Mouse (Mus musculus) heart, embryonic 11.5 days (tissue): ENCODE measurements around the gene Rgs13. TPM values are rescaled to one million over a fixed set of nuclear protein-coding genes. Genes with fewer than 3 reads are reported as not detected.

Experiments used
- ATAC-seq: fragments of 200-750 bp; cut with Nextera tagmentation; replicated peaks from 2 replicates; pipeline ENCODE4 v1.8.0; 2017; ENCODE audit warnings: moderate library complexity; ENCODE audit not compliant: insufficient number of reproducible peaks, low FRiP score, low TSS enrichment
- H3K27ac ChIP-seq: fragments of 300-500 bp; sonication (generic); 2 replicates; pipeline ENCODE4 v1.5.1; 2014; ENCODE audit warnings: mild to moderate bottlenecking, low read depth, low read length
- H3K27me3 ChIP-seq: fragments of 300-500 bp; sonication (generic); 2 replicates; pipeline ENCODE4 v1.6.1; 2014; ENCODE audit warnings: mild to moderate bottlenecking, low read length, mixed read lengths; ENCODE audit not compliant: control insufficient read depth, insufficient read depth
- H3K36me3 ChIP-seq: fragments of 300-500 bp; sonication (generic); 2 replicates; pipeline ENCODE4 v1.6.1; 2014; ENCODE audit warnings: mild to moderate bottlenecking, low read length, moderate library complexity, mixed read lengths; ENCODE audit not compliant: control insufficient read depth, insufficient read depth
- H3K4me1 ChIP-seq: fragments of 300-500 bp; sonication (generic); 2 replicates; pipeline ENCODE4 v1.6.1; 2014; ENCODE audit warnings: low read length; ENCODE audit not compliant: control insufficient read depth, insufficient read depth
- H3K4me2 ChIP-seq: fragments of 300-500 bp; sonication (generic); 2 replicates; pipeline ENCODE4 v1.6.1; 2014; ENCODE audit warnings: mild to moderate bottlenecking, moderate library complexity
- H3K4me3 ChIP-seq: fragments of 300-500 bp; sonication (generic); 2 replicates; pipeline ENCODE4 v1.5.1; 2014; ENCODE audit warnings: low read depth, low read length
- H3K9ac ChIP-seq: fragments of 300-500 bp; sonication (generic); 2 replicates; pipeline ENCODE4 v1.6.1; 2014; ENCODE audit warnings: mild to moderate bottlenecking, low read depth, low read length, moderate library complexity
- H3K9me3 ChIP-seq: fragments of 300-500 bp; sonication (generic); replicated peaks from 2 replicates; pipeline ENCODE4 v1.6.1; 2016; ENCODE audit warnings: low read length; ENCODE audit not compliant: control insufficient read depth
- WGBS: fragments of 180-500 bp; shearing (Covaris S2); extraction: QIAGEN DNeasy Blood & Tissue Kit; methylation state at CpG from one replicate; pipeline ENCODE4 v1.1.7; 2014; ENCODE audit not compliant: insufficient replicate concordance; 5-methylcytosine and 5-hydroxymethylcytosine counted together
- polyA plus RNA-seq: library from polyadenylated mRNA; unstranded; fragments of >200 nt; fragmentation: Nextera tagmentation; extraction: Ambion mirVana; gene quantifications from 2 replicates; pipeline ENCODE4 v1.2.1, GENCODE M21; 2014

Gene Rgs13
- polyA plus RNA-seq, 1 experiment from 2014 or later, result not detected

DNA sequence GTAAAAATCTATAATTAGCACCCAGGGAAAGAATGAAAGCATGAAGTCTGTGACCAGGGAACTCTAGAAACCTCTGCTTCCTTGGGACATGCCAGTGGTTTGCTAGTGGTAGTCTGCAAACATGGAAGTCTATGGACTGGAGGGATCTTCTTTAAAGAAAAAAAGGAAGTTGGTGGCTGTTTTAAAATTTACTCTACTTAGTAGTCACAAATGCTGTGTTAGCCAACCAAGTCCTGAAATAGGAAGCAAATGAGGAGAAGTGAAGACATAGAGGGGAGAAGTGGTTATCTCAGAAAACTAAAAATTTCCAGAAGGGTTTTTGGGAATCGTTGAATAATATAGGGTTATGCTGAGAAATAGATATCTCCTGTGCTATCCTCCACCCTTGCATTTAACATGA lies 37.3 kb downstream of the Rgs13 start:
- WGBS, result 83% methylated on average over 1 of the region's 1 CpGs
- no peak overlapping the region for H3K9ac ChIP-seq
- no peak for ATAC-seq
- H3K4me3 ChIP-seq, result no peak overlapping the region
- H3K4me1 ChIP-seq, result no peaks in the 10 kb centered on the region
- no peaks in the 10 kb centered on the region for H3K36me3 ChIP-seq
- H3K27ac ChIP-seq, result no peak overlapping the region
- no peak overlapping the region for H3K4me2 ChIP-seq
- H3K9me3 ChIP-seq, result no peaks in the 10 kb centered on the region
- H3K27me3 ChIP-seq, result no peaks in the 10 kb centered on the region

DNA sequence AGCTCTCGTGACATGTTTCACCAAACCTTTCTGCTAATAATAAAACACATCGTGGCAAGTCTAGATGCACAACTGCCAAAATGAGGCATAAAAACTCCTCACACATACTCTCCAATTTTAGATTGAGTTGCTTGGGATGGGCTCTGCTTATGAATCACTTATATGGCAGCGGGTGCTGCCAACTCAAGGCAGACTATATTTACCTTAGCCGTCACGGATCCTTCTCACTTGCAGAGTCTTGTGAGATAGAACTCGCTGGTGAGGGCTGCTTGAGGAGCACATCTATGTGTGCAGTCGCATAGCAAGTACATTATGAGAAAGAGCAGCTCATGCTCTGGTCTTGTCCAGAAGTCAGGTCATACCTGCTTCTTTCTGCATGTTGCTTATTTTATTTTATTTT lies 49.2 kb downstream of the Rgs13 start:
- 72% methylated on average over 7 of the region's 7 CpGs for WGBS
- H3K27me3 ChIP-seq, result no peaks in the 10 kb centered on the region
- H3K4me2 ChIP-seq, result no peak overlapping the region
- H3K9ac ChIP-seq, result no peak overlapping the region
- H3K4me1 ChIP-seq, result no peaks in the 10 kb centered on the region
- H3K27ac ChIP-seq, result no peak overlapping the region
- no peak for ATAC-seq
- no peaks in the 10 kb centered on the region for H3K36me3 ChIP-seq
- H3K9me3 ChIP-seq, result no peaks in the 10 kb centered on the region
- H3K4me3 ChIP-seq, result no peak overlapping the region

DNA sequence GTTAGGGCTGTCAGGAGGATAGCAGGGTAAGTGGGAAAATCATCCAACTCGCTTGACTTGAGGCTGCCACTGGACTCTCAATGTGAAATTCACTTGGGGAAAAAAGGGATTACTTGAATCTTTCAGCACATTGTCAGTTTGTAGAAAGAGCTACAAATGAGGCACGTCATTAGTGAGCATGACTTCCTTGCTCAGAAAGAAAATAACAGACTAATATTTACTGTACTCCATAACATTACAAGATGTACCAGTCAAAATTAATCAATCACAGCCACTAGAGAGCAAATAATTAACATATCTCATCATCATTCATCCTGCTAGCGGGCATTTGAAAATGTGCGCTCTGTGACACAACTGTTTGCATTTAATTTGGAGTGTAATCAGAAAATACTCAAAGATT lies 57.1 kb downstream of the Rgs13 start:
- H3K36me3 ChIP-seq, result no peaks in the 10 kb centered on the region
- no peak overlapping the region for H3K4me3 ChIP-seq
- ATAC-seq, result no peak
- no peak overlapping the region for H3K9ac ChIP-seq
- no peak overlapping the region for H3K4me2 ChIP-seq
- WGBS, result 74% methylated on average over 4 of the region's 4 CpGs
- H3K27ac ChIP-seq, result no peak overlapping the region
- H3K27me3 ChIP-seq, result no peaks in the 10 kb centered on the region
- no peaks in the 10 kb centered on the region for H3K9me3 ChIP-seq
- no peaks in the 10 kb centered on the region for H3K4me1 ChIP-seq

DNA sequence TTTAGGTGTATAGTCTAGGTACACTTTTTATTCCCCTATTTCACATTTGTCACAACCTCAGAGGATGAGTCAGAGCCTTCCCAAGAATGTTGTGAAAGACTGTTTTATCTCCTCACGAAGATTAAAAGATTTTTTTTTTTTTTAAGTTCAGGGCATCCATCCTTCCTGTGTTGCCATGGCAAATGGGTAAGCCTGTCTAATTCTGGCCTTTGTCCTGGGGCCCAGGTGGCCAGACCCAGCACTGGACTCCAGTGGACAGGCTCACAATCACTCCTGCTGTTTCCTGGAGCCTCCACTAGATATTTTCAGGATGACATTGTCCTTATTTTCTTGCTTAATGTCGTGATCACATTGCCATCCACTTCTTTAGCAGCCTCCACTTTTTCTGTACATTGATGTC lies 57.7 kb downstream of the Rgs13 start:
- Histone ChIP-seq H3K4me1 (no peaks in the 10 kb centered on the region), H3K4me3 (no peak overlapping the region), H3K4me2 (no peak overlapping the region), H3K9ac (no peak overlapping the region), H3K36me3 (no peaks in the 10 kb centered on the region), H3K27me3 (no peaks in the 10 kb centered on the region), H3K9me3 (no peaks in the 10 kb centered on the region), H3K27ac (no peak overlapping the region)
- no peak for ATAC-seq
- 60% methylated on average over 2 of the region's 2 CpGs for WGBS

DNA sequence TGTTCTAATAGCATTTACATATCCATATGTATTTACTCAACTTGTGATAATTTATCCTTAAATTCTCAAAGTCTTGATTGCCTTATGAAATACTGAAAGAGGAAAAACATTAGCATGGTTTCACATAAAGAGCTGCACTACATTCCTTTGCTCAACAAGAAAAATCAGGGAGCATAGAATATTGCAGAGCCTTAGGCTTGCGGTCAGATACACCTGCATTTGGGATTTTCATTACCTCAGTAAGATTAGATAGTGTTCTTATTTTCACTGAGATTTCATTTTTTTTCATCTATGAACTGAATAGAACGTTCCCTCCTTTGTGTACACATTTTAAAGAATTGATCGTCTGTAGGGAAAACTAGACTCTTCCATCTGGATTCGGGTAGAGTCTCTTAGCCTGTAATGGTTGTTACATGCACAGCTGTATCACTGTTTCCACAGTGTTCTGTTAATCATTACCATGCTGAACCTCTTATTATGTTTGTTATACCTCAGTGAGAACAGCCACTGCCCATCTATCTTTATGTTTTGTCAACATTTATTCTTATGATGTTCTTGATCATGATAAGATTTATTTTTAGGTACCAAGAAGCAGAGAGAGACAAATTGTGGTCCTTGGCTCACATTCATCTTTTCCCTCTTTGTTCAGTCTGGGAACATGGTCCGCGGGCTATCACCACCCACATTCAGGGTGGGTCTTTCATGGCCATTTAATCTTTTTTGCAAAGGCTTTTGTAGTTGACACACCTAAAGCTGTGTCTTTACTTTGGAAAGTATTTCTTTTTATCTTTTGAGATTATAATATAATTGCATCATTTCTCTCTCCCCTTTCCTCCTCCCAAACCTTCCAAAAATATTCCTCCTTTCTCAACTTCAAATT lies 61.1 kb downstream of the Rgs13 start:
- Histone ChIP-seq H3K4me3 (no peak overlapping the region), H3K4me1 (no peaks in the 10 kb centered on the region), H3K27me3 (no peaks in the 10 kb centered on the region), H3K4me2 (no peak overlapping the region), H3K9ac (no peak overlapping the region), H3K27ac (no peak overlapping the region), H3K36me3 (no peaks in the 10 kb centered on the region), H3K9me3 (no peaks in the 10 kb centered on the region)
- whole genome bisulfite sequencing, result 87% methylated on average over 6 of the region's 6 CpGs
- no peak for ATAC-seq

DNA sequence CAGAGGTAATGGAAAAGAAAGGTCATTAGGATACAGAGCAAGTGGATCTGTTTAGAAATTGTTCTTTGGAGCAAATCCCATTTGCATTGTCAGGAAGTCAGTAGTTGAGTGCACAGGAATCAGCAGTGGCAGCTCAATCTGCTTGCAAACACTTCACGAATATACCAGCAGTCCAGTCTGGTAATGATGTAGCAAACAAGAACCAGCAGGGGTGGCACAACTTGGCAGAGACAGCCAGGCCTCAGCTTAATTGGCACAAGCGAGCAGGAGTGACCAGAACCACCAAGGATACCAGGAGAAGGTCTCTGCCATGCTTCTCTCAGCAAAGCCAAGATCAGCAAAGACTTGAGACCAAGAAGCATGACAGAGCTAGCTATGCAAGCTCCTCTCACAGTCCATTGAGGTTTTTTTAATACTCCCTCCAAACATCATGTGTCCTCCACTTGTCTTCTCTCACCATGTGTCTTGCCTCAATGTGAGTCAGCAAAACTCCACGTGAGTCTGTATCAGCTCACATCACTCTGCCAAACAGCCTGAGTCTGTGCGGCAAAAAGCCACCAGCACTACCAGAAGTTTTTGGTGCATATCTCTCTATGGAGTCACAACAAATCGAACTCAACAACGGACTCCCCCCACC lies 63.6 kb downstream of the Rgs13 start:
- Histone ChIP-seq H3K9me3 (no peaks in the 10 kb centered on the region), H3K4me2 (no peak overlapping the region)
- WGBS, result 73% methylated on average over 6 of the region's 6 CpGs

DNA sequence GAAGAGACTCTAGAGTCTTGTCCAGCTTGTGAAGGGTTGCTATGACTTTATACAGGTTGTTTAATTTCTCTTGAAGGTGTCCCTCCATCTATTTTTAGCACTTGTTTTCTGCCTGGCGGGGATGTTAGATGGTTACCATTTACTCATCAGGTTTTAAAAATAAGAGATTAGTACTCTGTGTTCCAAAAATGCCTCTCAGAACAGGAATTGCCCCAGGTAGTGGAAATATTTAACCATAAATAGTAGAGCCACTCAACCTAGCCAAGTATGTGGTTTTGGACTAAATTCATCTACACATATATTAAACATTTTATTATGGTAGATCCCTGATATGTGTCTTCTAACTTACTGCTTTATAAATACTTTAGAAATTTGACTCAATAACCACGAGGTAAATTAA lies 64.2 kb downstream of the Rgs13 start:
- no peak overlapping the region for H3K27ac ChIP-seq
- no peaks in the 10 kb centered on the region for H3K9me3 ChIP-seq
- WGBS, result 71% methylated on average over 2 of the region's 2 CpGs
- no peaks in the 10 kb centered on the region for H3K27me3 ChIP-seq
- no peak overlapping the region for H3K9ac ChIP-seq
- no peak overlapping the region for H3K4me3 ChIP-seq
- no peaks in the 10 kb centered on the region for H3K36me3 ChIP-seq
- no peaks in the 10 kb centered on the region for H3K4me1 ChIP-seq
- no peak for ATAC-seq
- H3K4me2 ChIP-seq, result no peak overlapping the region

More for the DNA sequence above, 63.6 kb downstream of the Rgs13 start:
- ATAC-seq, result no peak
- Histone ChIP-seq H3K27me3 (no peaks in the 10 kb centered on the region), H3K27ac (no peak overlapping the region), H3K9ac (no peak overlapping the region), H3K36me3 (no peaks in the 10 kb centered on the region), H3K4me3 (no peak overlapping the region), H3K4me1 (no peaks in the 10 kb centered on the region)

DNA sequence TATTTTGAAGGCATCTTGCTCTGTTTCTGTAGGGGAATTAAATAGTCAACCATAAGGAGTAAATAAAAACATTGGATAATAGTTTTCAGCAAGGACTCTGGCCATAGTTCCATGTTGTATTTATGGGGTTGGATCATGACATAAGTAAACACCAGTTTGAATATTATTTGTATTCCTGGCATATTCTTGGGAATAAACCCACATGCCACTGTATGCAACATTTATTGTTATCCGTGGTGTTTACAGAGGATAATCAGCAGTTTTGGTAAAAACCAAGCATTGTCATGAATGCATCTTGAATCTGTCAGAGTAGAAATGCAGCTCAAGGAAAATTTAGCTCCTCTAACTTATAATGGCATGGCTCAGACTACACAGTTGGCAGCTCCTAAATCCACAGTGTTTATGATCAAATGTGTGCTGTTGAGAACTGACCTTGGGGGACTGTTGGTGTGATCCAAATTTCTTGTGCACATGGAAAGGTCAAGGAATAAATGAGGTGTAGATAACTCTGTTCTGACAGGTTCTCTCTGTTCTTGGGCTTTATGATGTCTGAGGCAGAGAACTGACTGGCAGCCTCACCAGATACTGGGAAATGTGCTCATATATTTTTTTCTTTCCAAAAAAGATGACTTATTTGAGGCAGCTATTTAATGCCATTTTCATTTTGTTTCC lies 78.4 kb downstream of the Rgs13 start:
- no peak for ATAC-seq
- no peaks in the 10 kb centered on the region for H3K36me3 ChIP-seq
- H3K27ac ChIP-seq, result no peak overlapping the region
- no peak overlapping the region for H3K9ac ChIP-seq
- H3K4me1 ChIP-seq, result no peaks in the 10 kb centered on the region
- WGBS, result 64% methylated on average over 1 of the region's 1 CpGs
- no peaks in the 10 kb centered on the region for H3K27me3 ChIP-seq
- H3K4me3 ChIP-seq, result no peak overlapping the region
- no peaks in the 10 kb centered on the region for H3K9me3 ChIP-seq
- H3K4me2 ChIP-seq, result no peak overlapping the region
